Mouse (Mus musculus) heart, embryonic 10.5 days (tissue): Measurements from ENCODE around the gene Glb1l. TPM values are rescaled to one million over a fixed set of nuclear protein-coding genes. Genes with fewer than 3 reads are reported as not detected.
A peak's percentile ranks its signal among the peaks of the same experiment; 100 is the strongest.
"Not testable (repeated sequence)": the region's sequence is repeated elsewhere in the genome, so short reads cannot be mapped to it uniquely, and the experiment has no call there.

Experiments used
- DNase-seq: peaks from one replicate; pipeline ENCODE4 v3.0.0-alpha.2; 2017; ENCODE audit warnings: low spot score
- H3K27ac ChIP-seq: fragments of 300-500 bp; sonication (generic); 2 replicates; pipeline ENCODE4 v1.5.1; 2016; ENCODE audit warnings: mild to moderate bottlenecking
- H3K27me3 ChIP-seq: fragments of 300-500 bp; sonication (generic); 2 replicates; pipeline ENCODE4 v1.6.1; 2016; ENCODE audit warnings: mild to moderate bottlenecking; ENCODE audit not compliant: poor library complexity, insufficient read depth, severe bottlenecking
- H3K36me3 ChIP-seq: fragments of 300-500 bp; sonication (generic); 2 replicates; pipeline ENCODE4 v1.6.1; 2016; ENCODE audit warnings: mild to moderate bottlenecking, moderate library complexity
- H3K4me1 ChIP-seq: fragments of 300-500 bp; sonication (generic); 2 replicates; pipeline ENCODE4 v1.6.1; 2016; ENCODE audit warnings: mild to moderate bottlenecking
- H3K4me3 ChIP-seq: fragments of 300-500 bp; sonication (generic); 2 replicates; pipeline ENCODE4 v1.5.1; 2016; ENCODE audit warnings: mild to moderate bottlenecking, moderate library complexity
- H3K9me3 ChIP-seq: fragments of 300-500 bp; sonication (generic); 2 replicates; pipeline ENCODE4 v1.6.1; 2016; ENCODE audit warnings: mild to moderate bottlenecking, moderate library complexity
- WGBS: fragments of 180-500 bp; shearing (Covaris S2); methylation state at CpG from one replicate; pipeline ENCODE4 v1.1.7; 2016; 5-methylcytosine and 5-hydroxymethylcytosine counted together
- polyA plus RNA-seq: library from polyadenylated mRNA; unstranded; fragments of >200 nt; fragmentation: Nextera tagmentation; extraction: Ambion mirVana; gene quantifications from 2 replicates; pipeline ENCODE4 v1.2.1, GENCODE M21; 2016

Glb1l gene
- polyA plus RNA-seq, 1 experiment from 2014 or later = 10.9 TPM

DNA sequence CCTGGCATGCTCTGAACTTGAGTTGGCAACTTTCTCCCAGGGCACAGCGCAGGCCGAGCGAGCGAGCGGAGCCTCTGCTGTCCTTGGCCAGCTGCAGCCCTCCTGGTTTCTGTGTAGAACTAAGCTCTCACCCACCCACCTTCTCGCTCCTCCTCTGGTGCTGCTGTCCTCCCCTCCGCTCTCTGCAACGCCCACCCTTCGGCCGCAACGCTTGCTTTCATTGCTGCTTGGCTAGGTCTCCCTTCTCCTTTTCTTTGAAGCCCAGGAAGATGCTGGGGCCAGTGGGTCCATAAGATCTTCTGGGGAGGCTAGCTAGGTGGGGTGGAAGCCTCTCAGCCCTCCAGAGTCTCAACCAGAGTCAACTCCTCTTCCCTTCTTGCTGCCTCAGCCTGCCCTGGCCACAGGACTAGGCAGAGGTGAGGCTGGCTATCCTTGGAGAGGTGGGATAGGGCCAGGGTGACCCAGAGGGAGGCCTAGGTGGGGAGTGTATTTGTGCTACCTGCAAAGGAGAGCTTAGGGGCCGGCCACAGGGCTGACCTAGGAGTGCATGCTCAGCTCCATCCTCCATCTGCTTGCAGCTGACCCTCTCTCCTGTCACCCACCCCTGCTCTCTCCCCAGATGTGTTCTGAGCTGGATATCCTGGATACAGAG is 33.7 kb upstream of the Glb1l start:
- H3K36me3 ChIP-seq = peaks cover 46% of the 10 kb centered on the region
- no peak for DNase-seq
- no peaks in the 10 kb centered on the region for H3K9me3 ChIP-seq
- H3K4me1 ChIP-seq = peaks cover 34% of the 10 kb centered on the region
- no peaks in the 10 kb centered on the region for H3K27me3 ChIP-seq
- no peak overlapping the region for H3K4me3 ChIP-seq
- WGBS = 88% methylated on average over 12 of the region's 12 CpGs
- 0 out of 2 replicates have a peak overlapping the region, but pooled peaks have one; percentile 32 for H3K27ac ChIP-seq

DNA sequence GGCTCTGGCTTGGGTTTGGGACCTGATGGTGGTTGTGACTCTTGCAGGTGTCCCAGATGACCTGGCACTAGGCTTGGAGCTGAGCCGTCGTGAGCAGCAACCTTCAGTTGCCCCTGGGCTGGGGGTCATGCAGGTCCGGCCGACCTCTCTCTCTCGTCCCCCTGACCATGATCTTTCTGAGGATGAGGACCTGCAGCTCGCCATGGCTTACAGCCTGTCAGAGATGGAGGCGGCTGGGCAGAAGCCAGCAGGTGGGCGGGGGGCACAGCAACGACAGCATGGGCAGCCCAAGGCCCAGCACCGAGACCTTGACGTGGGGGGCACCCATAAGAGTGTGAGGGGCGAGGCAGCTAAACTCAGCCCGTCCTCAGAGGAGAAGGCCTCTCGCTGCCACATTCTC is 32.8 kb upstream of the Glb1l start:
- no peak overlapping the region for H3K27ac ChIP-seq
- peaks cover 50% of the 10 kb centered on the region for H3K36me3 ChIP-seq
- H3K27me3 ChIP-seq = no peaks in the 10 kb centered on the region
- peaks cover 34% of the 10 kb centered on the region for H3K4me1 ChIP-seq
- 86% methylated on average over 14 of the region's 14 CpGs for WGBS
- no peaks in the 10 kb centered on the region for H3K9me3 ChIP-seq
- DNase-seq = no peak
- no peak overlapping the region for H3K4me3 ChIP-seq

DNA sequence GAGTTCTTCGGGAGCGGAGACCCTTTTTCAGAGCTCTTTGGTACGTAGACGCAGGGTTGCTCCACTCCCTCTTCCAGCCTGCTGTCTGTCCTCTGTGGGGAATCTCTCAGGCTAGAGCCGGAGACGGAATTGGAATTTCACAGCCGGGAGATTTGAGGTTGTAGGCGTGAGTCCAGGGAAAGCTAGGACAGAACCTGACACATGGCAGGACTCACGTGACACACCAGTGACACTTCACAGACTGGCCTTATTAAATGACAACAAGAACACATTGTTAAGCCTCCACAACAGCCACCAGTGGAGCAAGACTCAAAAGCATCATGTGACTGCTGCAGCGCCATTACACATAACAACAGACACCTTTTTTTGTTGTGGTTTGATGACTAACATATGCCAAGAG is 29.0 kb upstream of the Glb1l start:
- Histone ChIP-seq H3K27me3 (no peaks in the 10 kb centered on the region), H3K36me3 (peaks cover 38% of the 10 kb centered on the region), H3K4me3 (no peak overlapping the region), H3K27ac (no peak overlapping the region), H3K4me1 (peaks cover 32% of the 10 kb centered on the region), H3K9me3 (no peaks in the 10 kb centered on the region)
- WGBS = 76% methylated on average over 10 of the region's 10 CpGs
- DNase-seq = no peak

DNA sequence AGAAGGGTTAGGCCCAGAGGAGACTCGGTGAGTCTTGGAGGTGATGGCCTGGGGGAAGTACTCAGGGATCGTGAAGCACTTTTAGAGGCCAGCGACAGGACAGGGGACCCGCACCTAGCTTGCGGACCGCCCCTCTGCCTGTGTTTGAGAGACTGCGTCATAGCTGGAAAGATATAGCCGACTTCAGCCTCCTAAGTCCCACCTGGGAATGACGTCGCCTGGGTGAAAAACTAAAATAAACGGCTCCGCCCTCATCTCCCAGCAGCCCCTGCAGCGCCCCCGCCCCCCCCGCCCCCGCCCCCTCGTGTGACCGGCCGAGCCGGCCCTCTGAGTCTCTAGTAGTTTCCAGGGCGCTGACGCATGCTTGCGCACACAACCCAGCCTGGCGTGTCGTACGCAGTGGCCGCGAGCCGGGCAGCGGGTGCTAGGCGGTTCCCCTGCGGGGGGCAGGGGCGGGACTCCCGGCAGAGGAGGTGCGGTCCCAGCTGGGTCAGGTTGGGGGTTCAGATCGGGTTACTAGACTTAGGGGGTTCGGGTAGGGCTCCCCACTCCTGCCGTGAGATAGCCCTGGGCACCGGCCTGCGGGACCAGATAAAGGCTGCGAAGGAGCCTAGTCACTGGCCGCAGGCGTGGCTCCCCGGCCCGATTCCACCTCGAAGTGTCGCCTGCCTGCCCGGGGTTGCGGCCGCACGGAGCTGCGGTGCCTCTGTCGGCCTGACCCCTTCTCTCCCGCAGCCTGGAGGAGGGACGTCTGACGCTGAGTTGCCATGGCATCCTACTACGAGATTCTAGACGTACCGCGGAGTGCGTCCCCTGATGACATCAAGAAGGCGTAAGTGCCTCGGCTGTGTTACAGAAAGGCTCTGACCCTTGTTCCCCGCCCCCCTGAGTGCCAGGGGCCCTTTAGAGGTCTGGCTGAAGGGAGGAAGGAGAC is 25.8 kb upstream of the Glb1l start, which contains the start of gene Dnajb2:
TSS of gene Dnajb2 (plus strand) at position 290 of the 934 bp plus-strand sequence.
- Histone ChIP-seq H3K9me3 (no peaks in the 10 kb centered on the region), H3K4me3 (peak within 1 kb of the TSS; percentile 83), H3K36me3 (peaks cover 20% of the 10 kb centered on the region), H3K27ac (peak within 1 kb of the TSS; percentile 95), H3K27me3 (no peaks in the 10 kb centered on the region), H3K4me1 (peaks cover 32% of the 10 kb centered on the region)
- under 1% methylated on average over 64 of the region's 64 CpGs for WGBS
- DNase-seq = peak; percentile 95

DNA sequence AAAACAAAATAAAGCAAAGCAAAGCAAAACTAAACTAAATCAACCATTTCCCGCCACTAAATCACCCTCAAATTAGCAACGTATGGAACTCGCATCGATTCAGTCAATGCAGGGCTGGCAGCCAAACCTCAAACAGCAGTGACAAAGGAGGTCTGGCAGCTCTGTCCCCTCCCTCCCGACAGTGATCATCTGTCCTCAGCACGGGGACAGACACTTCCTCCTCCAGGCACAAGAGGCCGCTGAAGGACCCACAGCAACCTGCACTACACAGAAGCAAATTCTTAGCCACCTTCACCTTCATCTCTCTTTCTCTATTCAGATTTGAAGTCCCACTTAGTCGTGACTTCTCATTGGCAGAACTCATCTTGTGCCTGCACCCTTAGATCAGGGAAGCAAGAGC is 24.0 kb upstream of the Glb1l start:
- H3K27me3 ChIP-seq = 0 out of 2 replicates have a peak, but pooled peaks cover 4% of the 10 kb centered on the region
- H3K27ac ChIP-seq = no peak overlapping the region
- peak; percentile 91 for DNase-seq
- peaks cover 32% of the 10 kb centered on the region for H3K4me1 ChIP-seq
- 1% methylated on average over 8 of the region's 8 CpGs for WGBS
- peaks cover 7% of the 10 kb centered on the region; the same call in 1 of the 2 replicates for H3K36me3 ChIP-seq
- no peaks in the 10 kb centered on the region for H3K9me3 ChIP-seq
- H3K4me3 ChIP-seq = no peak overlapping the region

DNA sequence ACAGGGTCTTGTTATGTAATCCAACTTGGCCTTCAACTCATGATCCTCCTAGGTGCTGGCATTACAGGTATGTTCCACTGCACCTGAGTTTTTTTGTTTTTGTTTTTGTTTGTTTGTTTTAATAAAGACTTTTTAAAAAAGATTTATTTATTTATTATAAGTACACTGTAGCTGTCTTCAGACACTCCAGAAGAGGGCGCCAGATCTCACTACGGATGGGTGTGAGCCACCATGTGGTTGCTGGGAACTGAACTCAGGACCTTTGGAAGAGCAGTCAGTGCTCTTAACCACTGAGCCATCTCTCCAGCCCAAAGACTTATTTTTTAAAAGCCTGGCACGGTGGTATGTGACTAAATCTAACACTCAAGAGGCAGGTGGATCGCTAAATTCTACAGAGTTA is 21.9 kb upstream of the Glb1l start:
- not testable (repeated sequence) for DNase-seq, H3K4me3 ChIP-seq, H3K36me3 ChIP-seq, H3K27ac ChIP-seq, H3K9me3 ChIP-seq, H3K27me3 ChIP-seq
- H3K4me1 ChIP-seq = peaks cover 28% of the 10 kb centered on the region
- 61% methylated on average over 4 of the region's 4 CpGs for WGBS

DNA sequence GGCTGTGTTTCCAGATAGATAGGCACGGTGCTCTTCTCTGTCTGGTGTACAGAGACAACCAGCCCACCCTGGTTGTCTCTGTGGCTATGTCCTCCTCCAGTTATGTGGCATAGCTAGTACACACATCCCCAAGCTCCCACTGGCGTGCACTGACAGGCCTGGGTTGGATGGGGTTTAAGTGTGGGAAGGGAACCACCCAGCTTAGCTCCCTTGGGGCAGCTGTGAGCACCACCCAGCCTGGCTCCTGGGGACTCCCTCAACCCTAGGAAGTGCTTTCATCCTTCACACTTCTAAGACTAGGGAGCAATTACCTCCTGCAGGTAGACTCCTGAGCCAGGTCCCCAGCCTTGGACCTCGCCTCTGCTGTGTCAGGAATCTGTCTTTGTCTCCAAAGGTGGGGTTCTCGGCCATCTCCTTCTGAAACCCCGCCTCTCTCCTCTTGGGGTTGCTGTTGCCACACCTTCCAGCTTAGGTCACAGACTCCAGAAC is 21.1 kb upstream of the Glb1l start, which contains the start of gene A630095N17Rik:
TSS of gene A630095N17Rik (minus strand) at position 439 of the 489 bp plus-strand sequence.
- 0 out of 2 replicates have a peak, but pooled peaks cover 4% of the 10 kb centered on the region for H3K27me3 ChIP-seq
- H3K27ac ChIP-seq = no peak within 1 kb of the TSS
- 59% methylated on average over 5 of the region's 5 CpGs for WGBS
- DNase-seq = no peak
- H3K36me3 ChIP-seq = no peaks in the 10 kb centered on the region
- peaks cover 28% of the 10 kb centered on the region for H3K4me1 ChIP-seq
- H3K4me3 ChIP-seq = no peak within 1 kb of the TSS
- no peaks in the 10 kb centered on the region for H3K9me3 ChIP-seq

DNA sequence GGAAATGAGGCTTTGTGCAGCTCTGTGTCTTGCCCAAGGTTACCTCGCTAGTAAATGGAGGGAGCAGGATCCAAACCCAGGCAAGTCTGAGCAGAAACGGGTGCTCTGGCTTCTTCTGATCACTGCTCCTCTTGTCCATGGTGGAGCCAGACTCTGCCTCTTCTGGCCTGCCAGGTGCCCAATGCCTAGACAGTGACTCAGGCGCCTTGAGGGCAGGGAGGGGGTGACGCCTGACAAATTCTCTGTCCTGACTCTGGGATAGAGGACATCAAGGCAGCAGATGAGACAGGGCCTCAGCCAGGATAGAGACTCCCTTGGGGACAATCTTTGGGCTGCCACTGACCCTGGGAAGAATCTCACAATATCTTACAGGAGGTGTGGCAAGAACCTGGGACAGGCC is 20.6 kb upstream of the Glb1l start:
- 0 out of 2 replicates have a peak, but pooled peaks cover 4% of the 10 kb centered on the region for H3K27me3 ChIP-seq
- 64% methylated on average over 4 of the region's 4 CpGs for WGBS
- no peak overlapping the region for H3K4me3 ChIP-seq
- H3K4me1 ChIP-seq = peaks cover 26% of the 10 kb centered on the region
- no peak for DNase-seq
- no peak overlapping the region for H3K27ac ChIP-seq
- no peaks in the 10 kb centered on the region for H3K36me3 ChIP-seq
- H3K9me3 ChIP-seq = no peaks in the 10 kb centered on the region

DNA sequence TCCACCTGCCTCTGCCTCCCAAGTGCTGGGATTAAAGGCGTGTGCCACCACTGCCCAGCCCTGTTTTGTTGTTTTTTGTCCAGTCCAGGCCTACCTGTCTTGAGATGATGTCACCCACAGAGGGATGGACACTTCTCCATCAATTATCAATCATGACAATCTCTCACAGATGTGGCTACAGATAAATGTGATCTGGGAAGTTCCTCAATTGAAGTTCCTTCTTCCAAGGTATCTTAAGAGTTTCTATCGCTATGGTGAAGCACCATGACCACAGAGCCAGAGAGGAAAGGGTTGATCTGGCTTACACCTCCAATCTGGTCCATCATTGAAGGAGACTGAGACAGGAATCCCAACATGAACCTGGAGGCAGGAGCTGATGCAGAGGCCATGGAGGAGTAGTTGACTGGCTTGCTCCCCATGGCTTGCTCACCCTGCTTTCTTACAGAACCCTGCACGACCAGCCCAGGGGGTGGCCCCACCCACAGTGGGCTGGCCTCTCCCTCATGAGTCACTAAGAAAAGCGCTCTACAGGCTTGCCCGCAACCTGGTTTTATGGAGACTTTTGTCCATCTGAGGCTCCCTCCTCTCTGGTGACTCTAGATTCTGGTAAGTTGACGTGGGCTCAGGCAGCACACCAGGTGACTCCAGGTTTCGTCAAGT is 19.9 kb upstream of the Glb1l start:
- Histone ChIP-seq H3K27me3 (0 out of 2 replicates have a peak, but pooled peaks cover 4% of the 10 kb centered on the region), H3K9me3 (no peaks in the 10 kb centered on the region), H3K4me3 (no peak overlapping the region), H3K36me3 (no peaks in the 10 kb centered on the region), H3K27ac (no peak overlapping the region), H3K4me1 (peaks cover 24% of the 10 kb centered on the region)
- DNase-seq = no peak
- WGBS = 73% methylated on average over 7 of the region's 7 CpGs

DNA sequence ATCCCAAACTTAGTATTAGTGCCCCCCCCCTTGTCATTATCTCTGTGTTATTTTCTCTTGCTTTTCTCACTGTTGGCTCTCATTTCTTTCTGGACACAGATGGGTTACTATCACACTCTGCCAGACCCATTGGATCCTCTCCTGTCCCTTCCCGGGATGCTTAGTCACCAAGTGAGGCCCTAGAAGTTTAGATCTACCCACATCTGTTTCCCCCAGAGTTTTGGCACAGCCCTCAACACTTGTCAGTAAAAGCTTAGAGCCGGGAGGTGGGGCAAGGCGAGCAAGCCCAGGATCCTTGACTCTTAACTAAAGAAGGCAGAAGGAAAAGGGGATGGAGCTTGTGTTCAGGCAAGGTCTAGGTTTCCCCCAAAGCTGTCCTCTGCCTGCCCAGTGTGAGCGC is 18.5 kb upstream of the Glb1l start:
- Histone ChIP-seq H3K27ac (no peak overlapping the region; the same call in 1 of the 2 replicates), H3K36me3 (no peaks in the 10 kb centered on the region), H3K9me3 (no peaks in the 10 kb centered on the region), H3K27me3 (0 out of 2 replicates have a peak, but pooled peaks cover 4% of the 10 kb centered on the region), H3K4me1 (peaks cover 18% of the 10 kb centered on the region), H3K4me3 (no peak overlapping the region)
- 68% methylated on average over 4 of the region's 4 CpGs for WGBS
- DNase-seq = no peak

DNA sequence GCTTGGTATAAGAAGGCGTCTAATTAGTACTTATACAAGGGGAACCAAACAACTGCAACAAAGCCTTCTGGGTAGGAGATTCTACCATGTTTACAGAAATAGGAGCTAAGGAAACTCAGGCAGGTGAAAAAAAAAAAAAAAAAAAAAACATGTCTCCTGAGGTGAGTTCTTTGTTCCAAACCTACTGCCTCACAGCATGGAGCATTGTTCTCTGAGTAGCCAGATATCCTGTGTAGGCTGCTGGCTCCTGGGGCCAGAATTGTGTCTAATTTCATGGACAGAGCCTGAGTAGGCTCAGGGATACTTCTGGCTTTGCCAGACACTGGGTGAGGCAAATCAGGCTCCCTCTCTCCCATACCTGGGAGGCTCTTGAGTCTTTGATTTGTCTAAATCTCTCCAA is 17.0 kb upstream of the Glb1l start:
- H3K36me3 ChIP-seq = no peaks in the 10 kb centered on the region
- H3K9me3 ChIP-seq = no peaks in the 10 kb centered on the region
- no peak overlapping the region for H3K4me3 ChIP-seq
- 0 out of 2 replicates have a peak overlapping the region, but pooled peaks have one; percentile 32 for H3K27ac ChIP-seq
- WGBS = 53% methylated on average over 1 of the region's 1 CpGs
- H3K4me1 ChIP-seq = peaks cover 18% of the 10 kb centered on the region
- DNase-seq = no peak
- 0 out of 2 replicates have a peak, but pooled peaks cover 4% of the 10 kb centered on the region for H3K27me3 ChIP-seq

DNA sequence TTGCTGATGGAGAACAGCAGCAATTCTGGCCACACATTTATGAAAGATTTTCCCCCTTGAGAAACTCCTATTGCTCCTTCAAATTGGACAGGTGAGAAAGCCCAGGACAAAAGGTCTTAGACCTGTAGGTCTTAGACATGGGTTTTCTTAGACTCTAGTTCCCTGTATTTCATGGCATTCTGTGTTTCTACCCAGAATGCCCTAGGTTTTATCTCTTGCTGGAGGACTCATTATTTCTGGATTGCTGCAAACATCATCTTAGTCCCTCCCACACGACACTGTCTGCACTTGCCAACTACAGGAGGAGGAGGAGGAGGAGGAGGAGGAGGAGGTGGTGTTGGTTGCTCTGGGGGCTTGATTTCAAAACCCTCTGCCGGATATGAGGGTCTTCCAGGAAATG is 15.5 kb upstream of the Glb1l start:
- Histone ChIP-seq H3K27me3 (peaks cover 12% of the 10 kb centered on the region), H3K9me3 (no peaks in the 10 kb centered on the region), H3K4me1 (peaks cover 18% of the 10 kb centered on the region), H3K36me3 (no peaks in the 10 kb centered on the region), H3K27ac (no peak overlapping the region), H3K4me3 (no peak overlapping the region)
- WGBS = 43% methylated on average over 2 of the region's 2 CpGs
- no peak for DNase-seq
